Mouse (Mus musculus) adrenal gland, adult 18-20 months (tissue): Measurements from ENCODE around the gene Rab8b. TPM values are rescaled to one million over a fixed set of nuclear protein-coding genes. Genes with fewer than 3 reads are reported as not detected.
"Not testable (repeated sequence)": the region's sequence is repeated elsewhere in the genome, so short reads cannot be mapped to it uniquely, and the experiment has no call there.

Experiments used
- DNase-seq, 2 experiments: peaks; one replicate each; pipeline ENCODE4 v3.0.0; 2021 to 2022; ENCODE audit warnings: low spot score in 2 of 2
- total RNA-seq, 2 experiments: library from RNA; stranded (reverse); gene quantifications; 1 replicate in 1 of 2; 2 replicates in 1 of 2; pipeline ENCODE4 v1.2.3; 2021

The Rab8b gene
- total RNA-seq, 2 experiments from 2014 or later: 16.8 to 23.8 TPM

GRCm38 (mm10) chr9:66855865-66856264 is 63.6 kb downstream of the Rab8b start:
- no peak for DNase-seq

- DNase-seq: no peak
Measured at GRCm38 (mm10) chr9:66852592-66852991, 66.9 kb downstream of the Rab8b start.

- DNase-seq: no peak
Measured at GRCm38 (mm10) chr9:66850966-66851365, 68.5 kb downstream of the Rab8b start.

- DNase-seq: no peak
Measured at GRCm38 (mm10) chr9:66846822-66847221, 72.7 kb downstream of the Rab8b start.

GRCm38 (mm10) chr9:66835097-66835480 is 84.4 kb downstream of the Rab8b start:
- DNase-seq: peak; percentile 40 to 51

- DNase-seq: peak; percentile 98
Measured at GRCm38 (mm10) chr9:66834318-66835096, 85.0 kb downstream of the Rab8b start, which contains the start of gene Aph1c. Aph1c (minus strand) TSS chr9:66834726.

- DNase-seq: no peak
Measured at GRCm38 (mm10) chr9:66833851-66834250, 85.6 kb downstream of the Rab8b start.

- DNase-seq: no peak
Measured at GRCm38 (mm10) chr9:66832366-66832908, 87.0 kb downstream of the Rab8b start.

GRCm38 (mm10) chr9:66825990-66826389 is 93.5 kb downstream of the Rab8b start:
- DNase-seq: no peak

- not testable (repeated sequence) for DNase-seq
Measured at GRCm38 (mm10) chr9:66822255-66822654, 97.2 kb downstream of the Rab8b start.

- no peak for DNase-seq
Measured at GRCm38 (mm10) chr9:66820996-66821395, 98.5 kb downstream of the Rab8b start.

GRCm38 (mm10) chr9:66813392-66813791 is 106.1 kb downstream of the Rab8b start:
- DNase-seq: no peak

- DNase-seq: not testable (repeated sequence)
Measured at GRCm38 (mm10) chr9:66805951-66806350, 113.5 kb downstream of the Rab8b start.

GRCm38 (mm10) chr9:66801947-66802346 is 117.5 kb downstream of the Rab8b start:
- no peak for DNase-seq

- no peak for DNase-seq
Measured at GRCm38 (mm10) chr9:66796739-66797138, 122.7 kb downstream of the Rab8b start, which contains the start of gene Gm10647. Gm10647 (plus strand) TSS chr9:66797039.

GRCm38 (mm10) chr9:66795464-66796324 is 123.8 kb downstream of the Rab8b start, which contains the start of gene Aph1b:
Aph1b (minus strand) TSS chr9:66795490.
- DNase-seq: peak; percentile 89 to 92

GRCm38 (mm10) chr9:66794629-66795463 is 124.6 kb downstream of the Rab8b start:
- DNase-seq: no peak
